Mouse (Mus musculus): ENCODE results near the gene Tspyl4. TPM values are rescaled to one million over a fixed set of nuclear protein-coding genes. Genes with fewer than 3 reads are reported as not detected.

Tspyl4 gene
- 14.1 TPM for polyA plus RNA-seq (2014; fragmentation: Illumina TruSeq; extraction: RNeasy Lipid Tissue Mini Kit (QIAGEN cat#74804); ENCODE audit: low replicate concordance)

DNA sequence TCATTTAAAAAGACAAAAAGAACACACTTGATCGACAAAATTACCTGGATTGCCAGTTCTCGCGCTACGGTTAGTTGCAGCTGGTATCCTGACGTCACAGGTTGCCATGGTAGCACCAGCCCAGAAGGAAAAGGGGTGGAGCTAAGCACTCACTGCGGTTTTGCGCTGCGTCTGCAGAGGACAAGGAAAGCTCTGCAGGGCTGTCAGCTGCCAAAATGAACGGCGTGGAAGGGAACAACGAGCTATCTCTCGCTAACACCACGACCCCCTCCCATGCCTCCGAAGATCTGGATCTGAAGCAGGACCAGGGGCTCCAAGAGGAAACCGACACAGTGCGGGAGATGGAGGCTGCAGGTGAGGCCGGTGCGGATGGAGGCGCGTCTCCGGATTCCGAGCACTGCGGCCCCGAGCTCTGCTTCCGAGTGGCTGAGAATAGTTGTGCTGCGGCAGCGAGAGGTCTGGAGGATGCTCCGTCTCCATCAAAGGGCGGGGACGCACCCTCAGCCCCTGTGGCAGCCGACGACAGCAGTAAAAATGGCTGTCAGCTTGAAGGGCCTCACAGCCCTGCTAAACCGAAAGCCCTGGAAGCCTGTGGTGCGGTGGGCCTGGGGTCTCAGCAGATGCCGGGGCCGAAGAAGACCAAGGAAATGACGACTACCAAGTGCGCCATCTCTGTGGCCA is at the start of gene Tspyl4:
Gene Tspyl4, plus strand, starts transcription at position 144 of the 681 bp plus-strand sequence.

DNA sequence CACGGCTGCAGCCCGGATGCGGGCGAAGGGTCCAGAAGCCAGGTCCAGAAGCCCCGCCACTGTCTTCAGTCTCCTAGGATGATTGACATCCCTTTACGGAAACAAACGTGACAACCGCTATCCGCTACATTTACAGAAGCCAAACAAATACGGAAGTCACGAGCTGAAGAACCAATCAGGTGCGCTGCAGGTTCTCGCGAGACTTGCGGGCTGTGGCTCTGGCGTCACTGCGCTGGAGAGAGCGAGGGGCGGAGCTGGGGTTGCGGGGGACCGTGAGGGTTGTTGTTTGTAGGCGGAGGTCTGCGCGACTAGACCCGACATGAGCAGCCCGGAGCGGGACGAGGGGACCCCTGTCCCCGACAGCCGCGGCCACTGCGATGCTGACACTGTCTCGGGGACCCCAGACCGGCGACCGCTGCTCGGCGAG is 15.3 kb upstream of the Tspyl4 start, which contains the start of gene Tspyl1:
Gene Tspyl1, plus strand, starts transcription at position 229 of the 427 bp plus-strand sequence.

Other genes with a start within 250 kb of the Tspyl4 start
- gene Calhm5, start 200.9 kb upstream of the Tspyl4 start, polyA plus RNA-seq (2014; fragmentation: Illumina TruSeq; extraction: RNeasy Lipid Tissue Mini Kit (QIAGEN cat#74804); ENCODE audit: low replicate concordance): 1.6 TPM
- gene Calhm6, start 169.5 kb upstream of the Tspyl4 start, polyA plus RNA-seq (2014; fragmentation: Illumina TruSeq; extraction: RNeasy Lipid Tissue Mini Kit (QIAGEN cat#74804); ENCODE audit: low replicate concordance): 3.3 TPM
- 4.8 TPM for gene Dse, start 89.7 kb upstream of the Tspyl4 start, polyA plus RNA-seq (2014; fragmentation: Illumina TruSeq; extraction: RNeasy Lipid Tissue Mini Kit (QIAGEN cat#74804); ENCODE audit: low replicate concordance)
- 50.7 TPM for gene Tspyl1, start 15.3 kb upstream of the Tspyl4 start, polyA plus RNA-seq (2014; fragmentation: Illumina TruSeq; extraction: RNeasy Lipid Tissue Mini Kit (QIAGEN cat#74804); ENCODE audit: low replicate concordance)
- not detected for gene Col10a1, start 92.5 kb downstream of the Tspyl4 start, polyA plus RNA-seq (2014; fragmentation: Illumina TruSeq; extraction: RNeasy Lipid Tissue Mini Kit (QIAGEN cat#74804); ENCODE audit: low replicate concordance)
- gene Nt5dc1, start 121.1 kb downstream of the Tspyl4 start, polyA plus RNA-seq (2014; fragmentation: Illumina TruSeq; extraction: RNeasy Lipid Tissue Mini Kit (QIAGEN cat#74804); ENCODE audit: low replicate concordance): 39.0 TPM
- 302 TPM for gene Frk, start 186.0 kb downstream of the Tspyl4 start, polyA plus RNA-seq (2014; fragmentation: Illumina TruSeq; extraction: RNeasy Lipid Tissue Mini Kit (QIAGEN cat#74804); ENCODE audit: low replicate concordance)

All from small intestine, adult 10 weeks (tissue).